Mouse (Mus musculus): ENCODE results near the gene Notch2. TPM values are rescaled to one million over a fixed set of nuclear protein-coding genes. Genes with fewer than 3 reads are reported as not detected.
A peak's percentile ranks its signal among the peaks of the same experiment; 100 is the strongest.

Gene Notch2
- polyA plus RNA-seq, 1 experiment, result 22.9 TPM

DNA sequence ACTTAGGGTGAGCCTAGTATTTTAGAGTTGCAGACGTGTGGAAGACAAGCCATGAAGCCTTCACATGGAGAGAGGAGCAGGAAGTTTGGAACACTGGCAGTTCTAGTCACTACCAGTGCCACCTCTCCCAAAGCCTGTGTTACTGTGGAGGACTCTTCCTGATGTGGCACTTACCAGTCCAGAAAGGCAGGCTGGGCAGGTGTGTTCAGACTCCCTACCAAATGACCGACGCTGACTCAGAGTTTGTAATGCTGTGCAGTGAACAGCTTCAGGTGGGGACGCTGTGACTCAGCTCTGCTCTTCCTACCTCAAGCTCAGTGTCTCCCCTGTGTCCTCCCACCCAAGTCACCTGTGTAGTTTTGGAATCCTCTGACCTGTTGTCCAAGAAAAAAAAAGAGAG lies 67.3 kb downstream of the Notch2 start:
- peaks cover 11% of the 10 kb centered on the region; the same call in 1 of the 2 replicates for H3K4me1 ChIP-seq (ENCODE audit: control insufficient read depth, insufficient read depth, low read length)
- H3K27ac ChIP-seq (ENCODE audit: control insufficient read depth, insufficient read depth, low read depth, low read length, poor library complexity), result no peak overlapping the region; the same call in 1 of the 2 replicates
- H3K4me3 ChIP-seq (replicated peaks; ENCODE audit: control insufficient read depth, low read depth, low read length), result no peak overlapping the region
- 86% methylated on average over 4 of the region's 4 CpGs for WGBS
- TF ChIP-seq POLR2A (IDR thresholded peaks at IDR 0.05; ENCODE audit: borderline replicate concordance, control insufficient read depth, low read depth, low read length), result no peak
- TF ChIP-seq CTCF (IDR thresholded peaks at IDR 0.05; ENCODE audit: control insufficient read depth, insufficient read depth, low read length), result no peak

DNA sequence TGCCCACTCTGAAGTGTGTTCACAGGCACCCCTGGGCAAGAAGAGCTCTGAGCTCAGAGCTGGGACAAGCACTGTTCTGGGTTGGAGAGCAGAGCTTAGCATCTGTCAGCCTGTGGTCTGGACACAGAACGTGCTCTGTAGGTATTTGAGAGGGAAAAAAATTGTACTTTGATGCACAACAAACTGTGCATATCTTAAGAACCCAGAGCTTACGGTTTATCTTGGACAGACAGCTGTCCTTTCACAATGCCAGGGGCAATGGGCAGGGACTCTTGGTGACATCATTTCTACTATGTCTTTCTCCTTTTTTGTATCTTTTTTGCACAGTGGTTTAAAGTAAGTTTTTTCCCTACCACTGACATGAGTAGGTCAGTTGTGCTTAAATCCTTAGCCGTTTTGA lies 68.9 kb downstream of the Notch2 start:
- TF ChIP-seq POLR2A (IDR thresholded peaks at IDR 0.05; ENCODE audit: borderline replicate concordance, control insufficient read depth, low read depth, low read length) (no peak), CTCF (IDR thresholded peaks at IDR 0.05; ENCODE audit: control insufficient read depth, insufficient read depth, low read length) (no peak)
- WGBS, result 47% methylated on average over 3 of the region's 3 CpGs
- peaks cover 11% of the 10 kb centered on the region; the same call in 1 of the 2 replicates for H3K4me1 ChIP-seq (ENCODE audit: control insufficient read depth, insufficient read depth, low read length)
- peak overlapping the region; percentile 86 for H3K27ac ChIP-seq (ENCODE audit: control insufficient read depth, insufficient read depth, low read depth, low read length, poor library complexity)
- H3K4me3 ChIP-seq (replicated peaks; ENCODE audit: control insufficient read depth, low read depth, low read length), result no peak overlapping the region

DNA sequence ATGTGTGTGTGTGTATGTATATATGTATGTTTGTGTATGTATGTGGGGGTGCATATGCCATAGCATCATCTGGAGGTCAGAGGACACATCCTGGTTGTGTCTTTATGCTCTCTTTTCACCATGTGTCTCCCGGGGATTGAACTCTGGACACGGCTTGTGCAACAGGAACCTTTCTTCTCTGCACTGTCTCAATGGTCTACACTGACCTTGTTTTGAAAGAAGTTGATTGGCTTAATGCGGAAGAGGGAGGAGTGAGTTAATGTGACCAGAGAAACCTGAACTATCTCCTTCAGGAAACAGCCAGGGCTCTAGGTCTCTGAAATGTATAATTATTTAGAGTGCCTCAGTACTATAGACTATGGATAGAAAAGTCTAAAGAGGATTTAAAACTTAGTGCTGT lies 69.6 kb downstream of the Notch2 start:
- peak overlapping the region; percentile 48; the same call in 1 of the 2 replicates for H3K27ac ChIP-seq (ENCODE audit: control insufficient read depth, insufficient read depth, low read depth, low read length, poor library complexity)

DNA sequence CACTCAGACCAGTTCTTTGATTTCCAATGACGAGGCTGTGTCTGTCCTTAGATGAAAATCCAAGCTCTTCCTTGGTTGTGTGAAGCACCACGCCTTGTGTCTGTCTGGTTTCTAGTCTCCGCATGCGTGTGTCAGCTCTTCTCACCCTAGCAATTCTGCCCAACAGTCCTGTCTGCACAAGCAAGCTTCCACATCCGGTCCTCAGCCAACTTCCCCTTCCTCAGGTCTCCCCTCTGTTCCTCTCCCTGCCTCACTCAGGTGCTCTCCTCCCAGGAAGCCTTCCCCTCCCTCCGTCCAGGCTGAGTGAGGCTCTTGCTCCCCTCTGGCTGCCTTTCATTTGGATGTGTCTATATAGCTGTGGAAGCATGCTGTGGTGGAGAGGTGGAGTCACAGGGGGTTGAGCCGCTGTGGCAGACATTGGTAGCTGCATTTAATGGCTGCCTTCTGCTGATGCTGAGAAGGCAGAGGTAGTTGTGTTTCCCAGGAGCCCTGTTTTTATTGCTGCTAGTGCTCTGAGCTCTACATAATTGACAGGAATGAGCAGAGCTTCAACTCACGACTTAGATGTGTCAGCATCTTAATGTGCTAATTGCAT lies 70.8 kb downstream of the Notch2 start:
- TF ChIP-seq POLR2A (IDR thresholded peaks at IDR 0.05; ENCODE audit: borderline replicate concordance, control insufficient read depth, low read depth, low read length) (no peak), CTCF (IDR thresholded peaks at IDR 0.05; ENCODE audit: control insufficient read depth, insufficient read depth, low read length) (no peak)
- Histone ChIP-seq H3K4me1 (ENCODE audit: control insufficient read depth, insufficient read depth, low read length) (peaks cover 11% of the 10 kb centered on the region; the same call in 1 of the 2 replicates), H3K27ac (ENCODE audit: control insufficient read depth, insufficient read depth, low read depth, low read length, poor library complexity) (peak overlapping the region; percentile 58), H3K4me3 (replicated peaks; ENCODE audit: control insufficient read depth, low read depth, low read length) (no peak overlapping the region)
- WGBS, result 24% methylated on average over 8 of the region's 8 CpGs

More for the DNA sequence above, 69.6 kb downstream of the Notch2 start:
- no peak overlapping the region for H3K4me3 ChIP-seq (replicated peaks; ENCODE audit: control insufficient read depth, low read depth, low read length)
- peaks cover 11% of the 10 kb centered on the region; the same call in 1 of the 2 replicates for H3K4me1 ChIP-seq (ENCODE audit: control insufficient read depth, insufficient read depth, low read length)
- 51% methylated on average over 3 of the region's 3 CpGs for WGBS
- no peak for TF ChIP-seq CTCF (IDR thresholded peaks at IDR 0.05; ENCODE audit: control insufficient read depth, insufficient read depth, low read length)
- TF ChIP-seq POLR2A (IDR thresholded peaks at IDR 0.05; ENCODE audit: borderline replicate concordance, control insufficient read depth, low read depth, low read length), result no peak

DNA sequence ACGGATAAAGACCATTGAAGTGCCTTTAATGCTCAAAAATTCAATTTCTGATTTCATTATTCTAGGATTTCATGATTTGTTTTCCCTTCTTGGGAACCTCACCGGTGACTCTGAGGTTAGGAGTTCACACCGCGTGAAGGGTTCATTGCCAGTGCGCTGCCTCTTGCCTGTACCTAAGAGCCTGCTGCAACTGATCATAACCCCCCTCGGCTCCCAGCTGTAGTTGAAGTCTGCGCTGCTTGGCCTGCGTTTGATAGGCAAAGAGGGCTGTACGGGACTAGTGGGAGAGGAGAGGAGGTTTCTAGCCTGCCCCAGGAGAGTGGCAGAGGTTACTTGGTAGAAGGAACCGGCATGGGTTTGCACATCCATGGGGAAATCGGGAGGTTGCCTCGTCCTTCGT lies 71.5 kb downstream of the Notch2 start:
- Histone ChIP-seq H3K27ac (ENCODE audit: control insufficient read depth, insufficient read depth, low read depth, low read length, poor library complexity) (no peak overlapping the region), H3K4me3 (replicated peaks; ENCODE audit: control insufficient read depth, low read depth, low read length) (no peak overlapping the region), H3K4me1 (ENCODE audit: control insufficient read depth, insufficient read depth, low read length) (peaks cover 11% of the 10 kb centered on the region; the same call in 1 of the 2 replicates)
- TF ChIP-seq POLR2A (IDR thresholded peaks at IDR 0.05; ENCODE audit: borderline replicate concordance, control insufficient read depth, low read depth, low read length), result no peak
- TF ChIP-seq CTCF (IDR thresholded peaks at IDR 0.05; ENCODE audit: control insufficient read depth, insufficient read depth, low read length), result no peak
- WGBS, result 86% methylated on average over 13 of the region's 13 CpGs

DNA sequence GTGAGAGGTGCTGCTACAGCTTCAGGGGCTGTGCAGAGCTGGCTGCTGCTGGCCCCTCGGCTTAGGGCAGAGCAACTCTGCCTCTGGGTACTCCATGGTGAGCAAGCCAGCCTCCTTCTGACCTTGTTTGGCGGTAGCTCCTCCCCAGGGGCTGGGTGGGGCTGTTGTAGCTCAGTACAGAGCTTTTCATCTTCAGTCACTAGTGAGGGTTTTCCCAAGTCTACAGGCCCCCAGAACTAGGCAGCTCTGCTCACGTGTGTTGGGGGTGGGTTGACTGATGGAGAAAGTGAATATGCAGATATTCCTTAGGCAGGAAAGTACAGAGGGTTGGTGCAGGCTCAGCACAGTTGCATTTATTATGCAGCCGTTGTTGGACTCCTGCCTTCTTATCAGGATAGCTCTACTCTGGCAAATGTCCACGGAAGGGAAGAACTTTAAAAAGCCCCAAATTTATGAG lies 72.5 kb downstream of the Notch2 start:
- WGBS, result 52% methylated on average over 5 of the region's 5 CpGs
- Histone ChIP-seq H3K4me3 (replicated peaks; ENCODE audit: control insufficient read depth, low read depth, low read length) (no peak overlapping the region), H3K4me1 (ENCODE audit: control insufficient read depth, insufficient read depth, low read length) (peaks cover 9% of the 10 kb centered on the region; the same call in 1 of the 2 replicates), H3K27ac (ENCODE audit: control insufficient read depth, insufficient read depth, low read depth, low read length, poor library complexity) (0 out of 2 replicates have a peak overlapping the region, but pooled peaks have one; percentile 6)
- no peak; the same call in 1 of the 2 replicates for TF ChIP-seq POLR2A (IDR thresholded peaks at IDR 0.05; ENCODE audit: borderline replicate concordance, control insufficient read depth, low read depth, low read length)
- no peak for TF ChIP-seq CTCF (IDR thresholded peaks at IDR 0.05; ENCODE audit: control insufficient read depth, insufficient read depth, low read length)

DNA sequence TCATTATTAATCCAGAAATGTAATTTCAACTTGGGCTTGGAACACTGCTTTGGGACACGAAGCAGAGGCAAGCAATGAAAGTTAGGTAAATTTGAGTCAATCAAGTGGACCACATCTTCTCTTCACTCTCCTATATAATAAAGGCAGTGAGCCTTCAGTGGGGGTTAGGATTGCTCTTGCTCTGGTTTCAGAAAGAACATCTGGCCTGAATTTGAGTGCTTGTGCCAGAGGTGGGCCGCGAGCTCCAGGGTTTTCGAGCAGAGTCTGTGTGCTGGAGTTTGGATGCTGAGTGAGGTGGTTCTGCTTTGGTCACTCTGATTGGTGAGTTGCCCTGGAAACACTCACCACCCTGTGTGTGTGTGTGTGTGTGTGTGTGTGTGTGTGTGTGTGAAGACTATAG lies 73.1 kb downstream of the Notch2 start:
- H3K4me3 ChIP-seq (replicated peaks; ENCODE audit: control insufficient read depth, low read depth, low read length), result no peak overlapping the region
- WGBS, result 72% methylated on average over 4 of the region's 4 CpGs
- no peak for TF ChIP-seq CTCF (IDR thresholded peaks at IDR 0.05; ENCODE audit: control insufficient read depth, insufficient read depth, low read length)
- no peak for TF ChIP-seq POLR2A (IDR thresholded peaks at IDR 0.05; ENCODE audit: borderline replicate concordance, control insufficient read depth, low read depth, low read length)
- no peak overlapping the region for H3K27ac ChIP-seq (ENCODE audit: control insufficient read depth, insufficient read depth, low read depth, low read length, poor library complexity)
- H3K4me1 ChIP-seq (ENCODE audit: control insufficient read depth, insufficient read depth, low read length), result peaks cover 7% of the 10 kb centered on the region; the same call in 1 of the 2 replicates

DNA sequence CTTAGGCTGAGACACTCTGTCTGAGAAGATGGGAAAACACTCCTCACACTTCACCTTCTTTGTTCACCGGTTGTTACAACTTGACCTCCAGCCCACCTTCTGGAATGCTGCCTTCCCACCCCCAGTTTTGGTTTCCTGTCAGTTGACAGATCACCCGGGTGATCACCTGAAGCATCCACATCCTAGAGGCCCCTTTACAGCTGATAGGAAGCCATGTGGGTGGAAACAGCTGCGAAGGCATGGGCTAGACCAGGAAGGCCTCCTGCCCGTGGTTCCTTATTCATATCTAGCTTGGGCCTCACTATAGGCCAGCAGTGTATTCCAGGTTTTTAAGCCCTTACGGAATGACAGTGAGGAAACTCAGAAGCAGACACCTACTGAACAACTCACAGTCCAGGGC lies 73.5 kb downstream of the Notch2 start:
- Histone ChIP-seq H3K27ac (ENCODE audit: control insufficient read depth, insufficient read depth, low read depth, low read length, poor library complexity) (no peak overlapping the region), H3K4me3 (replicated peaks; ENCODE audit: control insufficient read depth, low read depth, low read length) (no peak overlapping the region), H3K4me1 (ENCODE audit: control insufficient read depth, insufficient read depth, low read length) (peaks cover 7% of the 10 kb centered on the region; the same call in 1 of the 2 replicates)
- TF ChIP-seq CTCF (IDR thresholded peaks at IDR 0.05; ENCODE audit: control insufficient read depth, insufficient read depth, low read length), result no peak
- no peak for TF ChIP-seq POLR2A (IDR thresholded peaks at IDR 0.05; ENCODE audit: borderline replicate concordance, control insufficient read depth, low read depth, low read length)
- 50% methylated on average over 5 of the region's 5 CpGs for WGBS

Measured in bone marrow, adult 2 months (tissue).